Mouse (Mus musculus) MN1 (cell line): ENCODE measurements around the gene Cfh.
"Not testable (repeated sequence)": the region's sequence is repeated elsewhere in the genome, so short reads cannot be mapped to it uniquely, and the experiment has no call there.

Source experiments
- DNase-seq: peaks from one replicate; pipeline ENCODE4 v3.0.0-alpha.2; 2016; ENCODE audit warnings: low spot score

Cfh gene

GRCm38 (mm10) chr1:140183664-140184063 lies at the start of gene Cfh:
Gene Cfh (minus strand): TSS chr1:140183764.
- not testable (repeated sequence) for DNase-seq

GRCm38 (mm10) chr1:140226673-140227072 lies 43.1 kb upstream of the Cfh start:
- DNase-seq: no peak

GRCm38 (mm10) chr1:140225221-140225620 lies 41.7 kb upstream of the Cfh start:
- no peak for DNase-seq

- no peak for DNase-seq
These were observed 21.8 kb upstream of the Cfh start for GRCm38 (mm10) chr1:140205329-140205728.

GRCm38 (mm10) chr1:140188500-140188899 lies 4.9 kb upstream of the Cfh start:
- not testable (repeated sequence) for DNase-seq

GRCm38 (mm10) chr1:140183208-140183607 lies 356 bp downstream of the Cfh start:
- no peak for DNase-seq

- no peak for DNase-seq
These were observed 3.4 kb downstream of the Cfh start for GRCm38 (mm10) chr1:140180125-140180524.

GRCm38 (mm10) chr1:140175442-140175841 lies 8.1 kb downstream of the Cfh start:
- no peak for DNase-seq

- no peak for DNase-seq
These were observed 11.9 kb downstream of the Cfh start for GRCm38 (mm10) chr1:140171581-140172154.

GRCm38 (mm10) chr1:140158970-140159369 lies 24.6 kb downstream of the Cfh start:
- no peak for DNase-seq

GRCm38 (mm10) chr1:140069471-140069870 lies 114.1 kb downstream of the Cfh start:
- no peak for DNase-seq
